Mouse (Mus musculus) olfactory bulb, adult 2 months (tissue): Measurements from ENCODE around the gene Rnase9. TPM values are rescaled to one million over a fixed set of nuclear protein-coding genes. Genes with fewer than 3 reads are reported as not detected.

Experiments
- H3K27ac ChIP-seq: fragments of 200-500 bp; 2 replicates; pipeline ENCODE4 v1.5.1; 2012; ENCODE audit warnings: low read depth, low read length; ENCODE audit not compliant: insufficient read depth
- H3K4me1 ChIP-seq: fragments of 200-500 bp; 2 replicates; pipeline ENCODE4 v1.6.1; 2012; ENCODE audit warnings: low read length; ENCODE audit not compliant: control insufficient read depth, insufficient read depth
- H3K4me3 ChIP-seq: fragments of 200-500 bp; 2 replicates; pipeline ENCODE4 v1.5.1; 2012; ENCODE audit warnings: mild to moderate bottlenecking, low read depth, low read length, moderate library complexity; ENCODE audit not compliant: insufficient read depth
- CTCF ChIP-seq: fragments of 200-500 bp; IDR thresholded peaks from 2 replicates; pipeline ENCODE4 v1.5.1; 2012; ENCODE audit warnings: low read depth, mild to moderate bottlenecking, low read length, moderate library complexity; ENCODE audit not compliant: insufficient read depth
- POLR2A ChIP-seq: fragments of 200-500 bp; IDR thresholded peaks from 2 replicates; pipeline ENCODE4 v1.6.1; 2012; ENCODE audit warnings: mild to moderate bottlenecking, low read depth, low read length, moderate library complexity; ENCODE audit not compliant: insufficient read depth
- WGBS: fragments of 180-500 bp; shearing (Covaris S2); methylation state at CpG from one replicate; pipeline ENCODE4 v1.1.7; 2018; 5-methylcytosine and 5-hydroxymethylcytosine counted together
- polyA plus RNA-seq: library from polyadenylated mRNA; stranded (reverse); fragments of >200 nt; gene quantifications from 2 replicates; pipeline ENCODE4 v1.2.4, GENCODE M21; 2012; ENCODE audit warnings: low replicate concordance; ENCODE audit not compliant: missing spikeins, insufficient read depth, insufficient read length

Rnase9 gene
- polyA plus RNA-seq, 1 experiment, result not detected

- TF ChIP-seq POLR2A (no peak), CTCF (no peak)
- WGBS, result 87% methylated on average over 2 of the region's 2 CpGs
- H3K27ac ChIP-seq, result no peak overlapping the region
Measured at GRCm38 (mm10) chr14:50997999-50998666, 43.5 kb downstream of the Rnase9 start.

GRCm38 (mm10) chr14:50997088-50997487 is 44.6 kb downstream of the Rnase9 start:
- no peak overlapping the region for H3K27ac ChIP-seq
- no peak for TF ChIP-seq POLR2A
- TF ChIP-seq CTCF, result no peak
- 59% methylated on average over 3 of the region's 3 CpGs for WGBS
- H3K4me1 ChIP-seq, result no peaks in the 10 kb centered on the region
- H3K4me3 ChIP-seq, result no peak overlapping the region

More at GRCm38 (mm10) chr14:50997999-50998666, 43.5 kb downstream of the Rnase9 start:
- no peaks in the 10 kb centered on the region for H3K4me1 ChIP-seq
- no peak overlapping the region for H3K4me3 ChIP-seq

GRCm38 (mm10) chr14:50991037-50991436 is 50.6 kb downstream of the Rnase9 start:
- Histone ChIP-seq H3K4me3 (no peak overlapping the region), H3K4me1 (no peaks in the 10 kb centered on the region), H3K27ac (no peak overlapping the region)
- TF ChIP-seq POLR2A (no peak), CTCF (no peak)
- WGBS, result 88% methylated on average over 3 of the region's 3 CpGs

Other genes starting within 250 kb of the Rnase9 start
- not detected in 2 replicates for gene Ccnb1ip1, start 234.1 kb downstream of the Rnase9 start, polyA plus RNA-seq
- not detected in 2 replicates for gene Parp2, start 234.0 kb downstream of the Rnase9 start, polyA plus RNA-seq
- gene Tep1, start 171.3 kb downstream of the Rnase9 start, polyA plus RNA-seq, result not detected in 2 replicates
- gene Klhl33, start 144.4 kb downstream of the Rnase9 start, polyA plus RNA-seq, result not detected in 2 replicates
- not detected in 2 replicates for gene Osgep, start 117.0 kb downstream of the Rnase9 start, polyA plus RNA-seq
- not detected in 2 replicates for gene Apex1, start 116.9 kb downstream of the Rnase9 start, polyA plus RNA-seq
- gene Pip4p1, start 111.0 kb downstream of the Rnase9 start, polyA plus RNA-seq, result not detected in 2 replicates
- gene Pnp, start 110.8 kb downstream of the Rnase9 start, polyA plus RNA-seq, result not detected in 2 replicates
- not detected in 2 replicates for gene Gm49342, start 97.4 kb downstream of the Rnase9 start, polyA plus RNA-seq
- not detected in 2 replicates for gene Pnp2, start 85.9 kb downstream of the Rnase9 start, polyA plus RNA-seq
- not detected in 2 replicates for gene Rnase10, start 34.1 kb downstream of the Rnase9 start, polyA plus RNA-seq
- gene Rnase11, start 8.3 kb upstream of the Rnase9 start, polyA plus RNA-seq, result not detected in 2 replicates
- not detected in 2 replicates for gene Rnase12, start 15.8 kb upstream of the Rnase9 start, polyA plus RNA-seq
- gene Olfr750, start 32.6 kb upstream of the Rnase9 start, polyA plus RNA-seq, result not detected in 2 replicates
- not detected in 2 replicates for gene Rnase4, start 49.2 kb upstream of the Rnase9 start, polyA plus RNA-seq
- gene Ang, start 49.3 kb upstream of the Rnase9 start, polyA plus RNA-seq, result not detected in 2 replicates
- gene Eddm3b, start 72.6 kb upstream of the Rnase9 start, polyA plus RNA-seq, result not detected in 2 replicates
- not detected in 2 replicates for gene Rnase6, start 82.0 kb upstream of the Rnase9 start, polyA plus RNA-seq
- gene Rnase1, start 104.9 kb upstream of the Rnase9 start, polyA plus RNA-seq, result not detected in 2 replicates
- gene Rnase2b, start 120.4 kb upstream of the Rnase9 start, polyA plus RNA-seq, result not detected in 2 replicates
- gene Ang2, start 157.3 kb upstream of the Rnase9 start, polyA plus RNA-seq, result not detected in 2 replicates
- not detected in 2 replicates for gene Ear14, start 161.5 kb upstream of the Rnase9 start, polyA plus RNA-seq
- gene Rnase2a, start 214.2 kb upstream of the Rnase9 start, polyA plus RNA-seq, result not detected in 2 replicates